Mouse (Mus musculus): ENCODE data around the gene Clrn1.
"Not testable (repeated sequence)": the region's sequence is repeated elsewhere in the genome, so short reads cannot be mapped to it uniquely, and the experiment has no call there.

The Clrn1 gene

DNA sequence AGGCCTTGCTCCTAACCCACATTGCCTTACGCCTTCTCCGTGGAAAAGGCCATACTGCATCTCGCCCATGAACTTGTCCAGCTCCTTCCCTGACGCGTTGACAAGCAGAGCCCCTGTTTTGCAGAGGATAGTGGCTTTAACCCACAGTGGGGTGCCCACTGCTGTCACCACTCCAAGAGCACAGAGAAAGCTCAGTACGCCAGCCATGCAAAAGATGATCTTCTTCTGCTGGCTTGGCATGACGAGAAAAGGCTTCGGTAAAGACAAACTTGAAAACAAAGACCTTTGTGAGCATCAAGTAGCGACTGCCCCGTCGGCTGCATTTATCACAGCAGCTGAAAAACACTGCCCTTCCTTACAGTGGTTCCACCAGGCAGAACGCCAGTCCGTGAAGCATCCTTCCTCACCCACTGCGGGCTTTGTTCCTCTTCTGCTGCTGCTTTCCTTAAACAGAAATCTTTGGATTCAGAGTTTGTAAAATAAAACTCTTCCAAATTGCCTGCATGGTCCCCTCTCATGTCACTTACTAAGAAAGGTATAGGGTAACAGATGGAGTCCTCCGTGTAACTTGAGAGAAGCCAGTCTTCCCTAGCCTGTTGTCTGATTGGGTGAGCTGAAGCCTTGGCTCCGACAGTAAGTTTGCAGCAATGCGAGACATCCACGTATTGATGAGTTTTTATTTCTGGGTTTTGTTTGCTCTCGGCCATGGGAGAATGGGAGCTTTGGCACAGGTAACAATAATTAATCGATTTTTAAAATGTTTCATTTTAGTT, at the start of gene Clrn1:
TSS of gene Clrn1 (minus strand) at position 540 of the 773 bp plus-strand sequence.
- no peak for DNase-seq (ENCODE audit: low spot score in 2 of 2)

DNA sequence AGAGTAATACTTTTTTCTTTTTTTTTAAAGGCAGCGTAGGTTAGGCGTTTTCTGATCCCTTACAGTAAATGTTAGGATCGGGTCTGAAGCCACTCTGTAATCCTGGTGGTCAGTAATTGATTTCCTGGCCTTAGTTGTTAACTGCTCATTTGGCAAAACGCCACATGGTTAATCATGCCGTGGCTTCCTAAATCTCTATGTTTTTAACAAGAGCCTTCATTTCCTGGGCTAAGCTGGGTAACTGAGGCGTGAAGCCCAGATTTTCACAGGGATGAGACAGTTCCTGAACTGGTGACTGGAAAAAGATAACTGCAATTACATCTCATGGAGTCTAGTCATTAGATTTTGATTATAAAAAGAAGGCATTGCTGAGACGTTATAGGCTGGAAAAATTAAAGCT, 38.9 kb upstream of the Clrn1 start:
- no peak for DNase-seq (ENCODE audit: low spot score in 2 of 2)

DNA sequence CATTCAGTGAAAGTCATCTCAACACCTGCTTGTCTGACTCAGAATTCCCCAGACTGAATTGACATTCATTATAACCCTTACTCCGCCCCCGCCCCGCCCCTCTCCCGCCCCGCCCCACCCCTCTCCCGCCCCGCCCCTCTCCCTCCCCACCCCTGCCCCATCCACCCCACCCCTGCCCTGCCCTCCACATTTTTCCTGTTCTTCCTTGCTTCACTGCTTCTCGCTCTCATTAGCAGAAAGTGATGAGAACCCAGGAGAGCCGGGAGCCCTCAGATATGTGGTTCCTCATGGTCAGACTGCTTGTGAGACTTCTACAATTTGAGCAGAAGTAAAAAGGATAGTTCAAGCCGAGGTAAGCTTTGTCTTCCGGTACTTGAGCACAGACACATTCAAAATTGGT, 38.0 kb upstream of the Clrn1 start:
- no peak for DNase-seq (ENCODE audit: low spot score in 2 of 2)

DNA sequence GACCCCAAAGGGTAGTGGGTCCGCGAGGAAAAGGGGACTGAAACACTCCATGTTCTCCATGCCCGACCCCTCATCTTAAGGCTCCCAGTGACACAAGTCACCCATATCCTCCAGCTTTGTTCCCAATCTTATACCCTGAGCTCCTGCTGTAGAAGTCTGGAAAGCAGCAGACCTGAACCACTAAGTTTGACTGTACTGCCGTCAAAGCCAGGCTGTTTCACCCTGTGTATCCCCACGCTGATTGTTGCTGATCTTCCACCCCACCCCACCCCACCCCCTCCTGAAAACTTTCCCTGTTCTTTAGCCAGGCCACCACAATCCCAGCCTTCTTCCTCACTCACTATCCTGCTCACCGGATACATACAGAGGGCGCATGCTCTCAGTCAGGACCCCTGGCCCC, 37.5 kb upstream of the Clrn1 start:
- DNase-seq (ENCODE audit: low spot score in 2 of 2) = no peak

DNA sequence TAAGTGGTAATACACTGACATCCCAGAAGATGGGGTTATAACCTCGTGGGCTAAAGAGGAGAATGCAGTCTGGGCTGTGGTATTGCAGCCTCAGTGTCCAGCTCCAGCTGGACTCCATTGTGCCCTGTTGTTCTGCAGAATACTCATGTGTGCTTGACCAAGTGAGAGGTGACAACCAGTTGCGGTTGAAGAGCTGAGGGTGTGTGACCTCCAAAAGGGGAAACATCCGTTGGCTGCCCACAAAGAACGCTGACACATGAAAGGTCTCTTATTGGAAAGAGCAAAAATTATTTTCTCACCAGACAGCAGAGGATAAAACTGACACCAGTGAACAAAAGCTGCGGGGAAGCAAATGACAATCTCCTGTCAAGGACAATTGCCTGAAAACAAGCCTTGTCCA, 36.2 kb upstream of the Clrn1 start:
- no peak for DNase-seq (ENCODE audit: low spot score in 2 of 2)

DNA sequence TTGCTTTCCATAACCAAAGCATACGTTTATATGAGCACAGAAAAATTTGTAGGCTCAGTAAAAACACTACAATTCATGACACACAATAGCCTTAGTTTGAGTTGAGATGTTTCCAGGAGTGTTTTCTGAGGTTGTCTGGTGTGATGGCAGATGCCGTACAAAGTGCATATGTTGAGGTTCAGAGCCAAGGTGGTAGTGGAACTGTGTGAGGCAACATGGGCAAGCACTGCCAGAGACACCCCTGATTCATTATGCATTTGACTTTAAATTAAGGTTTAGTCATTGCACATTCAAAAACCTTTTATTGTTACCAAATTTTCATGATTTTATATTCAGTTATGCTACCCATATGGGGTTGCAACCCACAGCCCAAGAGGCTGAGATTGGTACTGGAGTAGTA, 19.5 kb upstream of the Clrn1 start:
- no peak for DNase-seq (ENCODE audit: low spot score in 2 of 2)

DNA sequence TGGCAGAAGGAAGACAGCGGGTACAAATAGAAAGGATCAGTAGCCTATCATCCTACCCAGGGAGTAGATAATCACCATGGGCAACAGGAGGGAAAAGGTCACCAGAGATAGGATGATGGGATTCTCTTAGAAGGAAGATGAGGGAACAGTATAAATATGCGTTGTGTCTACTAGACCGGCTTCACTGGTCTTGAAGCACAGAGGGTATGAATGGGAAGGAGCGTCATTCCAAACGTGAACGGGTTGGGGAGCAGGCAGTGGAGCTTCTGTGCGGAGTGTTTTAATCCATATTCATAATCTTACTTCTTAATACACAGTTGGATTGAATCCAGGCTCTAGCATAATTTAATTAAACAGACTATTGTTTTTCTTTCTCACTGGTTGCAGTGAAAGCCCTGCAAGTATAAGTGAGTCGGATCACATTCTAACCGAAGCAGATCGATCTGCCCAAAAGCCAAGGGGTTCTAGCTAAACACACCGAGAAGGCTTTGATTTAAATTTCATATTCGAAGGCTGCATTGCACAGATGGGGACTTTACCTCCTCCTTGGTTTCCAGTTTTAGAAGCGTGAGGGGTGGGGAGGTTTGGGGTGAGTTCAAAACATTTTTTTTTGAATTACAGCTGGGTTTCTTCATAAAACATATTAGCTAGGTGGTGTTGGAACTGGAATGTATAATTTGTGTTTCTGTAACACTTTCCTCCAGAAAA, 17.1 kb upstream of the Clrn1 start:
- DNase-seq (ENCODE audit: low spot score in 2 of 2) = no peak

DNA sequence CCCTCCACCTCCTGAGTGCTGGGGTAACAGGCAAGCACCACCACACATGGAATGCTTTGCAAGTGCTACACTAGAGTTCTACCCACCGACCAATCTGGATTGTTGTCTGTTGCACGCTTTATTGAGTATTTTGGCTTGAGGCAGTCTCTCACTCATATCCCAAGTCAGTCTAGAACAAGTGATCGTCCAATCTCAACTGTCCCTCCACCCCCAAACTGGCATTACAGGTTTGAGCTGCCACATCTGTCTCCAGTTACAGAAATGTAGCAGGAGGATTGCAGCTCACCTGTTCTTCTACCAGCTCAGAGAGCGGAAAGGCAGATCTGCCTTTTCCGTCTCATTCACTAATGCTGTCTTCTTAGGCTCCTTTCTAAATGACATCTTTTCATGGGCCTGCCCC, 10.0 kb upstream of the Clrn1 start:
- DNase-seq (ENCODE audit: low spot score in 2 of 2) = no peak

DNA sequence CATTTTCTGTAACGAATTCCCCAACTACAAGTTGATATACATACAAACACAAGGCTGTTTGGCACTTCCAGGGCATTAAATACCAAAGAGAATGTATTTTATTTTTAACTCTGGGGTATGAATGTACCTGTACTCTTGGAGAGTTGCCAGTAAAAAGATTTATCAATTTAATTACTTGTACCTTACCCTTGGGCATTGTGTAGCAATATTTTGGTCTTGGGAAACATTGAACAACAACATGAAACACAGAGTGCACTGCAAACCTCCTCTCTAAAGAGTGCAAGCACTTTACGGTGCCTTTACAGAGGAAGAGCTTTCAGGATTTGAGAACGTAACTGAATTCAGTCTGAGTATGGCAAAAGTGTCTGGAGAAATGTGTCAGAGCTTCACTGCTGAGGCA, 9.4 kb upstream of the Clrn1 start:
- no peak for DNase-seq (ENCODE audit: low spot score in 2 of 2)

DNA sequence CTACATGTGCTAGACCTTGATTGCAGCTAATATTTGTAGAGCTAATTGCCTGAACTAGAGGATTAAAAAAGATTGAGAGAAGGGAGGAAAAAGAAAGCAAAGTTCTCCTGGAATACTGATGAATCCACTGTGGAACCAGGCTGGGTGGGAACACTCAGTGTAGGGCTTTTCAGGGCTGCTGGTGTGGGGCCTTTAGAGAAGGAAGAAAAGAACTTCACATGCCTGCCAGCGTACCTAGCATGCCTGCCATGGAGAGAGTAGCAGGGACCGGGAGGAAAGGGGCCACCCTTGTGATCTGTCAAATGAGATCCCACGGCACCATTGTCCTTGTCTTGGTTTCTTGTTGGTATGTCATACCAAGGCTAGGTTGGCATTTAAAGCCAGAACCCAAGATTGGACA, 4.5 kb upstream of the Clrn1 start:
- no peak for DNase-seq (ENCODE audit: low spot score in 2 of 2)

DNA sequence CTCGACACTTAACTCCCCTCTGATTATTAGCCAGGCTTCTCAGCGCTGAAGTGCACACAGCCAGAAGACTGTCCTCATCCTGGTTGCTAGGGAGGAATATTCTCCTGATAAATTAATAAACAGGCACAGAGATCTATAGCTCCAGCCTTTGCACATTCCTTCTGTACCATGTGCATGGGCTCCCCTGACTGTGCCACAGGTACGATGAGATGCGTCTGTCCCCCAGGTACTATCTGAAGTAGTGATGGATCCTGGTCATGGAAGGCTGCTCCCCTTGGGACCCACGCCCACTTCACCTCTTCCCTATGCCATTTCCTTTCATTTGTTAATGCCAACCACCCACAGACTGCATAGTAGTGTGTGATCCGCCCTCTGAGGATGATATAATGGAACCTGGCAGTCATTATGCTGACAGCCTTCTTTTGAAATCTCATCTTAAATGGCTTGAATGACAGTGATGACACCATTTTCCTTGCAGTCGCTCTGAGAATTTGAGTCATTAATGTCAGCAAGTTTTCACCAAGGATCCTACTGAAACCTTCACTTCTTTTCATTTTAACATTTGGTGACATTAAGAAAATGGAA, 3.1 kb upstream of the Clrn1 start:
- DNase-seq (ENCODE audit: low spot score in 2 of 2) = no peak

DNA sequence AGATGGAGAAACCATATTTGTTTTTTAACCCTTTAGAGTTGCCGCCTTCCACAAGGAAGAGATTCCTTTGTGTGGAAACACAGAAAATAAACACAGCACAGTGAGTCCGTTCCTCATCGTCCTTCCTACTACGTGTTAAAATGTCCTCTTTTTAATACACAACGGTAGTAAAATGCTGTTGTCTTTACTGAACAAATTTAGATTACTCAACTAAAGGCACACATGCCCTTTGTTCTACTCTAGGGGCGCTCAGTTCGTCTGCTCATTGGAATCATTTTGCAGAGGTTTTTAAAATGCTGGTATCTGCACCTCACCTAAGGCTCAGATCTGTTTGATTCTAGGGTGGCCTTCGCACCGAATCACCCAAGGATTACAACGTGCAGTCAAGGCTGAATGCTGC, 2.6 kb upstream of the Clrn1 start:
- no peak for DNase-seq (ENCODE audit: low spot score in 2 of 2)

DNA sequence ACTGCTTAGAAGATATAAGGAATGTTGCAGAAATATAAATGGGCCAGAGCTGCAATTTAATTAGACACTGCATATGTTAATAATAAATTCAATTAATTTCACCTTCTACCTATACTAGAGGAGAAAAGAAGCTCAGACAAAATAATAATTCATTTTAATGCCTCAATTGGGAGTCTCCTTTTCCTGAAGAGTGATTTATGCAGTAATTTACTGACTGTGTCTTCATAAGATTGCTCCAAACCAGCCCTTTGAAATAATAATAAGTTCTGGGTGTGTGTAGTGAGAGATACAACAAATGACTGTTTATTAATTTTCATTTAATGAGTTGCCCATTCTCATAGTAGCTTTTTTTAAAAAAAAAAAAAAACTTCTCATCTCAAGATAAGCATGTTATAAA, 1.6 kb downstream of the Clrn1 start:
- DNase-seq (ENCODE audit: low spot score in 2 of 2) = no peak

DNA sequence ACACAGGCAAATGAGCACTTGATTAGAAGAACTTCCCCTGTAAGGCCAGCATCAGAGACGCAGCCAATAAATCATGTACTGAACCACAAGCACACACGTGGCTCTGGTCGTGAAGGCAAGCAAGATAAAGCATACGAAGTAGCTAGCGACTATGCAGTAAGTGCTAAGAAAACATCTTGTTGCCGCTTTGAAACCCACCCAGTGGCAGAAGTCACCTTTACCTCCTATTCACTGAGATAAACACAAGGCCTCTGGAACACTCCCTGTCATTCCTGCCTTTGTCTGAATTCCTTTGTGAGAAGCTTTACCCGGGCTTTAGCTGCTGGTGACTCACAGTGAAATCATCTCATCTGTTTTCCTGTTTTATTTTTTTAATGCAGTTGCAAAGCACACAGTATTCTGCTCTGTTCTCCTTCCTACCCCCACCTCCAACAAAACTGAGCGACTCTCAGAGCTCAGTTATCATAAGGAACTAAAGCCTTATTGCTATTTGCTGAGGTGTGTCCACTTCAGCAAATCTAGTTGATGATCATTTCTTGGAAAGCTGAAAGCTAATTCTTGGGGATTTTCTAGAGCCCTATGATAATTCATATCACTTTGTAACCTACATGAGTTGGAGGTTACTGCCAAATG, 2.1 kb downstream of the Clrn1 start:
- no peak for DNase-seq (ENCODE audit: low spot score in 2 of 2)

DNA sequence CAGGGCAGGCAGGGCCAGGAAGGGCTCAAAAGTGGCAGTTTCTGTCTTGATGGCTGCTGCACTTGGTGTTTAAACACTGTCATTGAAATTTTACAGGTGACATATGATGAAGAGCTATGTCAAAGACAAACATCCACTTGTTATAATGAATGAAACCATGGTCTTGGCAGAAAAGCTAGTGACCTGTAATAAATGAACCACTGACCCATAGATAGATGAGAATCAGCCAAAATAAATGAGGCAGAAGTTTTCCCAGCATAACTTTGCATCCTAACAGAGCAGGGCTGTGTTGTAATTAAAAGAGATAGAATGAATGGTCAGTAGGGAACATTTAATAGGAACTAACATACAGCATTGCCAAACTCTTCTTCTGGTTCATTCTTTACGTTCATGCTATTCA, 4.1 kb downstream of the Clrn1 start:
- no peak for DNase-seq (ENCODE audit: low spot score in 2 of 2)

DNA sequence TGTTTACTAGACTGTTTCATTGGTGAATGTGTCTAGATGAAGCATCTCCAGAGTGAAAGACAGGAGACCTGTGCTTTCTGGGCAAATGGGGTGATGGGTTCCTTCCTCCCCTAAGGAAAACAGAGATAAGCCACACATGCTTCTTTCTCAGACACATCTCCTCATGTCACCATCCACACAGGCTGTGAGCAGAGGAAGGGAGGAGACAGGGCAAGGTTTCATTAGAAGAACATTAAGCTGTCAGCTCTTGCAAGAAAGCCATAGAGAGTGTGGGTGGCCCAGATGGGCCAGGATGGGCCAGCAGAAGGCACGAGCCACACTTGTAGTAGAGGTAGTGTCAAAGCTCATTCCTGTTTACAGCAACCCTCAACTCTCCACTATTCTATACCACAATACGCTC, 5.0 kb downstream of the Clrn1 start:
- no peak for DNase-seq (ENCODE audit: low spot score in 2 of 2)

DNA sequence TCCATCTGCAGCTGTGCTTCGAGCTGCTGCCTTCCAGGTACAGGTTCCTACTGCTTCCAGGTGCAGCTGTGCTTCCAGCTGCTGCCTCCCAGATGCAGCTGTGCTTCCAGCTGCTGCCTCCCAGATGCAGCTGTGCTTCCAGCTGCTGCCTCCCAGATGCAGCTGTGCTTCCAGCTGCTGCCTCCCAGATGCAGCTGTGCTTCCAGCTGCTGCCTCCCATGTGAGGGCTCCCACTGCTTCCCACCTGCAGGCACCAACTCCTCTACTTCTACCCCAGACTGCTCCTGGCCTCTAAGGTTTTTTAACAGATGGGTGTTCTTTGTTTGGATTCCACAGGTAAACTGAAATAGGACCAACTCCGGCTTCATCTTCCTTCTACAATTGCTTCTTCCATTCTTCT, 13.3 kb downstream of the Clrn1 start:
- DNase-seq (ENCODE audit: low spot score in 2 of 2) = not testable (repeated sequence)

DNA sequence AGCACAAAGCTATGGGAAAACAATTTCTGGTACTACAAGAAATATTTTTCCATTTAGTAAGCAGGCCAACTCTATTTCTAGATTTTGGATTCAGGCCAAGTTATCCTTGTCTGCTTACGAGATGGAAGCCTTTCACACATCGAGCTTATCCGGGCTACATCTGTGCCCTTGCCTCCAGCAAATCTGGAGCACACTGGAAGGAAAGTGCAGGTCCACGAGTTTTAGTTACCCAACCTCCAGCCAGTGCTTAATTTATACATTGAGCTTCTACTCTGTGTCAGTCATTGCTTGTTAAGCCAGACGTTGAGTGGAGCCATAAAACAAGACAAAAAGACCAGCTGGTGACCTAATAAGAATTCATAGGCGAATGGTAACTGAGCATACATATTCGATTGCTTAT, 19.4 kb downstream of the Clrn1 start:
- DNase-seq (ENCODE audit: low spot score in 2 of 2) = no peak

DNA sequence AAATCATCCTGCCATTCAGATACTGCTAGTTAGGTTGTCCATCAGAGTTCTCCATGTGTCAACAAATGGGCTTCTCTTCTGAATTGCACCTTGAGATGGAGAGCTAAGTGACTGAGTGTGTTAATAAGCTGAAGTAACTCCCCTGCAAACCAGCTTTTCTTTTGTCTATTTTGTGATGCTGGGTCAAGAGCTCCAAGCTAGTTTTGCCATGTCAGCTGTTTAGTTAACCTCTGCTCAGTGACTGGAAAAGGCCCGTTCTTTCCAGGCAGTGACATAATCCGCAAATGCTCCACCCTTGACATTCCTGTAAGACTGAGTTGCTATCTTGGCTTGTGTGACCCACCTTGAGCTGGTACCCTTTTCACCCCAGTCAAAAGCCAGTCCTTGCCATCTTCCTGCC, 22.2 kb downstream of the Clrn1 start:
- no peak for DNase-seq (ENCODE audit: low spot score in 2 of 2)

DNA sequence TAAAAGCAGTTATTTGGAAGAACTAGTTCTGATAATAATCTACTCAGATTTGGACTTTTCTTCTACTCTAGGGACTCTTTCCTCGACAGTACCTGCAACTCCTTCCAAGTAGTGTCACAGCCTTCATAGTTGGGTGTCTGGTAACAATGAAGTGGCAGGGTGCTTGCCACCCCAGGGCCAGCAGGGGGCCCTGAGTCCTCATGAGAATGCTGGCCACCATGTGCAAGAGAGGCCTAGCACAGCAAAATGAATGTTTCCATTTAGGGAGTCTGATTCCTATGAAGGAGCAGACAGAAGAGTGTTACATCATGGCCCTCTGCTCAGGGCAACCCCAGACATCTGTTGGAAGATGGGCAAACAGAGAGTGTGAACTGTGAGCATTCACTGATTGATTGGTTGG, 41.7 kb downstream of the Clrn1 start:
- no peak for DNase-seq (ENCODE audit: low spot score in 2 of 2)

DNA sequence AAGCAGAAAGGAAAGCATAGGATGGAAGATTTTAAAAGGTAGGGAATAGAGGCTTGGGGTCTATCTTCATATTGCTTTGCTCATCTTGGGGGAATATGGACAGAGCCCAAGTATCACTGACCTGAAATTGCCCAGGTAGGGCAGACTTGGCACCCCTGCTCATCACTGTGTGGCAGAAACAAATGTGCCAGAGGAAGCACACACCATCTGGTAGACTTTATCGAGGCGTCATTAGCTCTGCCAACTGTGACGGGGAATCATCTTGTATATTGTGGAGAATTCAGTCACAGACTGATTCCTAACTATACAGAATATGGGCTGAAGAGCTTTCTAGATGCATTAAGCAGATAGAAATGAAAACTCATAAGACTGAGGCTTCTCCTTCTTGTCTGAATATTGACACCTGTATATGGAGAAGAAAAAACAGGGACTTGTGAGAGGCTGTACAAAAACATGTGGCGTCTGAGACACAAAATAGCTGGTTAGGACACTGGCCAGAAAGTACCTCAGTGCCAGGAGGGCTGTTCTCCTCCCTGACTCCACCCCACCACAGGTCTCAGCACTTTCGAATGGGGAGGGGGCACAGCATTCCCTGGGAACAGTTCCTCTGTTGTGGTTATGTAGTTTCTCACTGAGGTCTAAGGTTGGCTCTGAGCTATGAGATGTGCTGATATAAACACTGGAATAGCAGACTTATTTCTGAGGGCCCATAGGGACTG, 51.5 kb downstream of the Clrn1 start:
- DNase-seq (ENCODE audit: low spot score in 2 of 2) = no peak

DNA sequence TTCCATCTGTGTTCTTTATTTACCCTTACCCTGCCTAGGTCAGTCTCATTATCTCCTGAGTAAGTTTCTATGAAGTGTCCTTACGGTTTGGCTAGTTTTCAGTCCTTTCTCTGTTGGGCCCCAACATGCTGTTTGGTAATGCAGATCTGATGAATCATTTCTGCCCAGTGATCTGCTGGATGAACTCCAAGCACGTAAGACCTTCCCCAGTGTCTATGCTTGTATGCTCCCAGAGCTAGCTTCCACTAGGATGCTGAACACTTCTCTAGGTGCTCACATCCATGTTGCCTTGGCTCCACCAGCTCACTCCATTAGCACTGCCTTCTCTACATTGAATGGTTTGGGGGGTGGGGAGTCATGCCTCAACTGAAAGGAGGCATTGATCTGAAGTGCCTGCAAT, 52.3 kb downstream of the Clrn1 start:
- no peak for DNase-seq (ENCODE audit: low spot score in 2 of 2)
